Mouse (Mus musculus): Measurements from ENCODE around the gene Ubr2. TPM values are rescaled to one million over a fixed set of nuclear protein-coding genes. Genes with fewer than 3 reads are reported as not detected.

The Ubr2 gene
- total and polyA plus RNA-seq, 2 experiments from 2014 or later = 7.8 to 23.1 TPM

GRCm38 (mm10) chr17:47011661-47012043, 1.3 kb upstream of the Ubr2 start:
- Histone ChIP-seq H3K4me2 (ENCODE audit: low read depth) (no peak overlapping the region; the same call in 1 of the 2 replicates), H3K9ac (no peak overlapping the region)
- no peak for ATAC-seq

DNA sequence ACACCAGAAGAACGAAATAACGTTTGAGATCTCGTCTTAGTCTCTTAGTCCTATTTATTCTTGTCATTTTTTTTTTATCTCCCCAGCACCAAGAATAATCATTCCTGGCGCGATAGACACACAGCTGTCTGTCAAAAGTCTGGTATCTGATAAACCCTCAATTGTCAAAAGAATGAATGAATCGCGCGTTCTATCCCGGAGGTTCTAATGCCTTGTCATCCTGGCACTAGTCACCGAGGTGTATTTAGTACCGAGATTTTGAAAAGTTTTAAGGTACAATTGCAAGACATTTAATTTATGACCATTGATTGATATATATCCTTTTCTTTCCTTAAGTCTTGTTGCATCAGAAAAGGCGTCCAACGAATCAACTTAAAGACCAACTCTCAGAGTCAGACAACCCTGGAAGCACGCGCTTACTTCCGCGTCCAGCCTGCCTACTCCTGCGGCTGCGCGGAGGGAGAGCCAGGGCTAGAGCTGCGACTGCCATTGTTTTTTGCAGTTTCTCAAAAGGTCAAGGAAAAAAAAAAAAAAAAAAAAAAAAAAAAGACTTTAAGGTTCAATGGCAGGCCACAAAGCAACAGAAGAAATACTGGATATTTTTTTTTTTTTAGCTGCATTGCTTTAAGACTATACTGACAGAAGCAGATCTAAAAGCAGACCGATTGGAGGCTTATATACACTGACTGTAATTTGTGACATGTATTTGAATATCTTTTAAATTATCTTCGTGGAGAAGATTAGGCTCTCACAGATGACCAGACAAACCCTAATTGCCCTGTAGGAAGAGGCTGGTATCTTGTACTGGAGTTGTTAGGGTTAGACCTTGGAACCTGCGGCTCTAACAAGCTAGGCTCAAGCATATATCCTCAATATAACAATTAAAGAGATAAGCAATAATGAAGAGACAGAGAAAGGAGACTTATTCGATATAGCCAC, 635 bp upstream of the Ubr2 start:
- H3K36me3 ChIP-seq (ENCODE audit: insufficient read depth) = peaks cover 6% of the 10 kb centered on the region; the same call in 1 of the 2 replicates
- peaks cover 6% of the 10 kb centered on the region; the same call in 1 of the 2 replicates for H3K4me1 ChIP-seq (ENCODE audit: insufficient read depth)
- TF ChIP-seq CTCF (IDR thresholded peaks at IDR 0.05; ENCODE audit: low read depth) = no peak
- peak overlapping the region; percentile 91 for H3K27ac ChIP-seq (ENCODE audit: low read depth, low read length)
- peak; percentile 71 for ATAC-seq
- peak; percentile 85 for DNase-seq
- peak overlapping the region; percentile 95 for H3K9ac ChIP-seq
- H3K4me3 ChIP-seq (ENCODE audit: low read depth, low read length) = peak overlapping the region; percentile 82
- 11% methylated on average over 25 of the region's 25 CpGs for WGBS
- H3K9me3 ChIP-seq (ENCODE audit: low read length) = no peaks in the 10 kb centered on the region
- no peaks in the 10 kb centered on the region for H3K27me3 ChIP-seq (ENCODE audit: insufficient read depth, low read length)
- H3K4me2 ChIP-seq (ENCODE audit: low read depth) = peak overlapping the region; percentile 62

More at GRCm38 (mm10) chr17:47011661-47012043, 1.3 kb upstream of the Ubr2 start:
- Histone ChIP-seq H3K27me3 (ENCODE audit: insufficient read depth, low read length) (no peaks in the 10 kb centered on the region), H3K4me3 (ENCODE audit: low read depth, low read length) (no peak overlapping the region), H3K36me3 (ENCODE audit: insufficient read depth) (peaks cover 6% of the 10 kb centered on the region; the same call in 1 of the 2 replicates), H3K9me3 (ENCODE audit: low read length) (no peaks in the 10 kb centered on the region), H3K27ac (ENCODE audit: low read depth, low read length) (no peak overlapping the region; the same call in 1 of the 2 replicates), H3K4me1 (ENCODE audit: insufficient read depth) (peaks cover 6% of the 10 kb centered on the region; the same call in 1 of the 2 replicates)
- no peak for TF ChIP-seq CTCF (IDR thresholded peaks at IDR 0.05; ENCODE audit: low read depth)
- 82% methylated on average over 1 of the region's 1 CpGs for WGBS
- DNase-seq = no peak

DNA sequence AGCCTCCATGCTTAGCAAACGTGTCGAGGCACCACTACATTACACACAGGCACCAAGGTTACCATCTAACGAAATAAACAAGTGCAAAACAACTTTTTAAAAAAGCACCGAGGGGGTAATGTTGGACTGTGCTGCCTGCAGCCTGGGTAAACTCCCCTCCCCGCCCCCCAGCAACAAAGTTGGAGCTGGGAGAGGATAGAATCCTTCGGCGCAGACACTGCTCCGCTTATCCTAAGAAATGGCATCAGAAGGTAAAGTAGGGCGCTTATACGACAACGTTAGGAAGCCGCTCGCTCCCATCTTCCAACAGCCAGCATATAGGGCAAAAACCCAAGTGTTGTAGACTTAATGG, 834 bp downstream of the Ubr2 start:
- no peak for DNase-seq
- Histone ChIP-seq H3K27ac (ENCODE audit: low read depth, low read length) (peak overlapping the region; percentile 91), H3K4me1 (ENCODE audit: insufficient read depth) (peaks cover 6% of the 10 kb centered on the region; the same call in 1 of the 2 replicates), H3K4me3 (ENCODE audit: low read depth, low read length) (peak overlapping the region; percentile 82), H3K4me2 (ENCODE audit: low read depth) (peak overlapping the region; percentile 62), H3K36me3 (ENCODE audit: insufficient read depth) (peaks cover 6% of the 10 kb centered on the region; the same call in 1 of the 2 replicates), H3K9me3 (ENCODE audit: low read length) (no peaks in the 10 kb centered on the region), H3K27me3 (ENCODE audit: insufficient read depth, low read length) (no peaks in the 10 kb centered on the region), H3K9ac (peak overlapping the region; percentile 95)
- under 1% methylated on average over 13 of the region's 13 CpGs for WGBS
- no peak for TF ChIP-seq CTCF (IDR thresholded peaks at IDR 0.05; ENCODE audit: low read depth)
- no peak; the same call in 1 of the 2 replicates for ATAC-seq

DNA sequence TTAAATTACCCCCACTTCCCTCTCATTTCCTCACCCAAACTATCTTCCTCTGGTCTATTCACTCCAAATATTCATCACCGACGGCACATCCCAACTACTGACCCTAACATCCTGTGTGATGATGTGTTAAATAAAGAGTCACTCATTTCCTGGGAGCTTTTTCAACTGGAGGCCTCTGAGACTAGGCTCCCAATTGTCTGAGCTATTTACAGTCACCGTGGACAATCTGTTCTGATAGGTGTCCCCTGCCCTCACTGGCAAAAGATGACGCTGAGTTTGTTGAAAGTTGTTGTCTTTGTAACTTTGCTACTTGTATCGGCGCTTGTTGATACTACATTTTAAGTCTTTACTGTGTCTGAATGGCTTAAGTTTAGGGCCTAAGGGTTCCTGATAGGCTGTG, 1.3 kb downstream of the Ubr2 start:
- 21% methylated on average over 6 of the region's 6 CpGs for WGBS
- Histone ChIP-seq H3K9me3 (ENCODE audit: low read length) (no peaks in the 10 kb centered on the region), H3K4me2 (ENCODE audit: low read depth) (peak overlapping the region; percentile 62), H3K36me3 (ENCODE audit: insufficient read depth) (peaks cover 6% of the 10 kb centered on the region; the same call in 1 of the 2 replicates), H3K4me1 (ENCODE audit: insufficient read depth) (peaks cover 6% of the 10 kb centered on the region; the same call in 1 of the 2 replicates), H3K27me3 (ENCODE audit: insufficient read depth, low read length) (no peaks in the 10 kb centered on the region), H3K27ac (ENCODE audit: low read depth, low read length) (0 out of 2 replicates have a peak overlapping the region, but pooled peaks have one; percentile 91), H3K4me3 (ENCODE audit: low read depth, low read length) (peak overlapping the region; percentile 82), H3K9ac (peak overlapping the region; percentile 95; the same call in 1 of the 2 replicates)
- TF ChIP-seq CTCF (IDR thresholded peaks at IDR 0.05; ENCODE audit: low read depth) = no peak
- ATAC-seq (no peak), DNase-seq (no peak)

GRCm38 (mm10) chr17:47008506-47008905, 1.9 kb downstream of the Ubr2 start:
- Histone ChIP-seq H3K27me3 (ENCODE audit: insufficient read depth, low read length) (no peaks in the 10 kb centered on the region), H3K4me1 (ENCODE audit: insufficient read depth) (peaks cover 6% of the 10 kb centered on the region; the same call in 1 of the 2 replicates), H3K9me3 (ENCODE audit: low read length) (no peaks in the 10 kb centered on the region), H3K4me3 (ENCODE audit: low read depth, low read length) (peak overlapping the region; percentile 82), H3K9ac (no peak overlapping the region), H3K4me2 (ENCODE audit: low read depth) (peak overlapping the region; percentile 62; the same call in 1 of the 2 replicates), H3K36me3 (ENCODE audit: insufficient read depth) (peaks cover 6% of the 10 kb centered on the region; the same call in 1 of the 2 replicates), H3K27ac (ENCODE audit: low read depth, low read length) (no peak overlapping the region)
- no peak for TF ChIP-seq CTCF (IDR thresholded peaks at IDR 0.05; ENCODE audit: low read depth)
- WGBS = 60% methylated on average over 8 of the region's 8 CpGs
- ATAC-seq (no peak), DNase-seq (no peak)

GRCm38 (mm10) chr17:47006741-47007140, 3.6 kb downstream of the Ubr2 start:
- no peak overlapping the region for H3K4me3 ChIP-seq (ENCODE audit: low read depth, low read length)
- H3K9ac ChIP-seq = no peak overlapping the region
- ATAC-seq (no peak), DNase-seq (no peak)
- H3K36me3 ChIP-seq (ENCODE audit: insufficient read depth) = peaks cover 6% of the 10 kb centered on the region; the same call in 1 of the 2 replicates
- TF ChIP-seq CTCF (IDR thresholded peaks at IDR 0.05; ENCODE audit: low read depth) = no peak
- no peaks in the 10 kb centered on the region for H3K27me3 ChIP-seq (ENCODE audit: insufficient read depth, low read length)
- peaks cover 6% of the 10 kb centered on the region; the same call in 1 of the 2 replicates for H3K4me1 ChIP-seq (ENCODE audit: insufficient read depth)
- no peak overlapping the region for H3K27ac ChIP-seq (ENCODE audit: low read depth, low read length)
- WGBS = 84% methylated on average over 9 of the region's 9 CpGs
- no peak overlapping the region for H3K4me2 ChIP-seq (ENCODE audit: low read depth)
- H3K9me3 ChIP-seq (ENCODE audit: low read length) = no peaks in the 10 kb centered on the region
